Mouse (Mus musculus) ES-CJ7 (cell line): ENCODE measurements around the gene Mmp15.
A peak's percentile ranks its signal among the peaks of the same experiment; 100 is the strongest.

Experiments used
- DNase-seq: peaks from one replicate; pipeline ENCODE4 v3.0.0; 2011; ENCODE audit warnings: low read depth, low spot score

Mmp15 gene

DNA sequence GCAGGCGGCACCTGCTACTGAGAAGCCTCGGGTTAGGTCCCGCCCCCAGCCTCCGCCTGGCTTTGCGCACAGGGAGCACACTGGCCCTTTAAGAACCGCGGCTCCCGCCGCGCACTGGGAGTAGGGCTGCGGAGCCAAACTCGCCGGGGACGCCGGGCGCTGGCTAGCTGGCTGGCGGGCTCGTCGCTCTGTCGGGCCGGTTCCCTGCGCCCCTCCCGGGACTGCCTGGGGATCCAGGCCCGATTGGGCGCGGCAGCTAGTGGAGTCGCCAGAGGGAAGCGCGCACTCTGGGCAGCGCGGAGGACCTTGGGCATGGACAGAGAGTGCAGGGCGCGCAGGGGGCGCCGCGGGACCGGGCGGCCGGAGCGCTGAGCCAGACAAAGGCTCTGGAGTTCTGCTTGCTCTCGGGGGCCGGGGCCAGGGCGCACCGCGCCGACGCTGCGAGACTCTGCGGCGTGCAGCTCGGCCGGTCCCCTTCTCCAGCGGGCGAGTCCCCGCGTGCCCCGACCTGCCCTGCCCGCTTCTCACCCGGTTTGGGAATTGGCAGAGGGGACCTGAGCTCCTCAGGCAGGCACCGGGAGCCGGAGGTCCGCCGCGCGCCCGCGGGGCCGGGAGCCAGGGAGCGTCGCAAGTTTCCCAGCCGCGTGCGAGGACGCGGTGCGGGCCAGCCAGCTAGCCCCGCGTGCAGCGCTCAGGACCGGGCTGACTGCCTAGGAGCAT is at the start of gene Mmp15:
Gene Mmp15 (plus strand): TSS at position 118 of the 720 bp plus-strand sequence.
- DNase-seq = peak; percentile 83

DNA sequence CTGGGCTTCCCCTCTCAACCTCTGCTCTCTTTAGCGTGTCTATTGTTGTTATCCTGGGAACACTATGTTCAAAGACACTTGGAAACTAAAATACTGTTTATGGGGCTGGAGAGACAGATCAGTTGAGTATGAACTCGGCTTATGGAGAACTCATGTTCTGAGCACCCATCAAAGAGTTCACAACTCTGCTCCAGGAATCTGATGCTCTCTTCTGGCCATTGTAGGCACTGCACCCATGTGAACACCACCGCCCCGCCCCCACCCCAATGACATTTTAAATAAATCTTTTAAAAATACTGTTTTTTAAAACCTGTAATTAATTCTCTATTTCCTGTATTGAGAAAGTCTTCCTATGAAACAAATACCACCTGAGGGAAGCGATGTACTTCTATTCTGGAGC is 49.7 kb upstream of the Mmp15 start:
- peak; percentile 41 for DNase-seq

DNA sequence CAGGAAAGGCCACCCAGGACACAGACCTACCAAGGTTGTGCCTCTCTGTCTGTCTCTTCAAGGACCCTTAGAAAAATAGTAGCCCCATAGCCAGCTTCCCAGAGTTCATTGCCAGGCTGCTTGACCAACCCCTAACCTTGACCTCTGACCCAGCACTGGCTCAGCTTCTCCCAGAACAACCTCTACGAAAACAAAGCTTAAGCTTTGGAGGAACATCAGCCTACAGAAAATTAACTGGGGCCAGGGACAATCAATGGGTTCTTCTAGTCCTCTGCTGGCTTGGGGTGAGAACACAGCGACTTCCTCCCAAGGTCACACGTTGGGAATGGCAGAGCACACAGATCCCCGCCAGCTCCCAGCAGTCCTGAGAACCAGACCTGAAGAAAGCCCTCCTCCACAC is 46.5 kb upstream of the Mmp15 start:
- no peak for DNase-seq

DNA sequence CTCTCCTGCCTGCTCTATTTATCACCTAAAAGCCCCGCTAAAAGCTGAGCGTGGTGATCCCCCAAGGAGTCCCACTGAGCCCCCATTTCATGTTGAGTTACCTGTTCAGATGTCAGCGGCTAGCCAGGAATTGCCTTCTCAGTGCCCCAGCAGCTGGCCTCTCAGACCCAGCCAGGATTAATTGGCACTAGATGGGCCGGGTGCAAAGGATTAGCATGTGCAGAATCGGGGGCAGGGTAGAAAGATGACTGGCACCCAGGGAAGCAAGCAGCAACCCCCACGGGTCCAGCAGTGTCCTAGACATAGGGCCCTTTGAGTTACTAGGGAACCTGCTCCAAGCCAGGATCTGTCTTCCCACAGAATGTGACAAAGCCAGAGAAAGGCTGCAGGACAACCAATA is 45.6 kb upstream of the Mmp15 start, which contains the start of gene Cngb1:
Gene Cngb1 (minus strand): TSS at position 155 of the 400 bp plus-strand sequence.
- no peak for DNase-seq

DNA sequence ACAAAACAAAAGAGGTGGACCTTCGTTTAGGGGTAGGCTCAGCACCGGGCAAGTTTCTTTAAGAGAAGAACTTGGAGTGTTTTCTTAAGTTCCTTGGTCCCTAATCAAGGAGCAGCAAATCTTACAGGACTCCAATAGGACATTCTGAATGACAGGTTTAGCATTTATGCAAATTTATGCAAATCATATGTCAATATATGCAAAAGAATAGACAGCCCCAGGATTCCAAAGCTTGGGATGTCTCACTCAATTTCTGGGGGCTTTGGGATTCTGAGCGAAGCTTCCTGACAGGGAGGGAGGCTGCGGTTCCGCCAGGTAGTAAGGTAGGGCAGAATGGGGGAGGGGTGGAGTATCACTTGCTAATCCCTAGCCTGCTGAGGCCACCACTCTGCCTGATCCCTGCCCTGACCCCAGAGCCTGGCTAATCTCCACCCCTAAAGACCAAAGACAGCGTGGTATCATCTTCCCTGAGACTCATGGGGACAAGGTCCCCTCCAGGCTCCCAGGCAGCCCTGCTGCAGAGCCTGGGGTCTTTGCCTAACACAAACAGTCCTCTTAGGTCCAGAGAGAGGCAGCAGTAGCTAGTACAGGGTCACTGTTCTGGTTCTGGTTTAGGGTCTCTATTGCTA is 41.6 kb upstream of the Mmp15 start, which contains the start of gene Tepp:
Gene Tepp (plus strand): TSS at position 225 of the 629 bp plus-strand sequence.
- DNase-seq = no peak

DNA sequence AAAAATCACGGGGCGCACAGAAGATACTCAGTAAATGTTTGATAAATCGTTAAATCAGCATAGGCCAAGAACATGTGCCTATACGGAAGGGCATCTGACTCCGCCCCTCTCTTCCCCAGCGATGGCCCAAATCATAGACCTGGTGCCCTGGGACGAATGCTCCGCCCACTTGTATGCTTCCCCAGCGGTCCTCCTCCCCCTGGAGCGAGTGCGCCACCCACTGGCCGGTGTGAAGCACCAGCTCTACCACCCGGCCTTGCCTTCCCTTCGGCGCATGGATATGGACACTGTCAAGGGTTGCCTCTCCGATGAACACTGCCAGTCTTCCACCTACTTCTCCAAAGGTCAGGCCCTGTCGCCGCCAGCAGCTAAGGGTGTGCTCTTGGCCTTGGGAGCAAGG is 39.2 kb upstream of the Mmp15 start:
- peak; percentile 90 for DNase-seq

DNA sequence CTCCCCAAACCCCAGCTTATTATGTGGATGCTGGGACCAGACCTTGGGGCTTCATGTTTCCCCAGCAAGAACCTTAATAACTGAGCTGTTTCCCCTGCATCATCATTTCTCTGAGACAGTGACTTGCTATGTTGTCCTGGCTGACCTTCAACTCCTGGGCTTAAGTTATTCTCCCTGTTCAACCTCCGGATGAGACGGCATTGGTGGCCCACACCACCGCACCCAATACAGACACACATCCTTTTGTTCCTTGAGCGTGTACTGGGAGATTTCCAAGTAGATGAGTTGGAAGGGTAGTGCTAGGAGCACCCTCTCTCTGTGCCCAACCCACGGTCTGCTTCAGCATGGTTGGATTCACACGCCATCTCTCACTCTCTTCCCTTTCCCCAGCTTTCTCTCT is 38.2 kb upstream of the Mmp15 start:
- no peak for DNase-seq

DNA sequence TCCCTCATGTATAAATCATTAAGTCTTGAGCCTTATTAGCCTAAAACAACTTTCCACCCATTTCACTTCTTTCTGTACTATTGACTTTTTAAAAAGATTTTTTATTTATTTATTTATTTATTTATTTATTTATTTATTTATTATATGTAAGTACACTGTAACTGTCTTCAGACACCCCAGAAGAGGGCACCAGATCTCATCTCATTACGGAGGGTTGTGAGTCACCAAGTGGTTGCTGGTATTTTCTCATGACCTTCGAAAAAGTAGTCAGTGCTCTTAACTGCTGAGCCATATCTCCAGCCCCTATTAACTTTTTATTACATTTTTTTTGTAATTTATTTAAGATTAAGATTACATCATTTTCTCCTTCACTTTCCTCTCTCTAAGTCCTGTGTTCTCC is 37.4 kb upstream of the Mmp15 start:
- no peak for DNase-seq

DNA sequence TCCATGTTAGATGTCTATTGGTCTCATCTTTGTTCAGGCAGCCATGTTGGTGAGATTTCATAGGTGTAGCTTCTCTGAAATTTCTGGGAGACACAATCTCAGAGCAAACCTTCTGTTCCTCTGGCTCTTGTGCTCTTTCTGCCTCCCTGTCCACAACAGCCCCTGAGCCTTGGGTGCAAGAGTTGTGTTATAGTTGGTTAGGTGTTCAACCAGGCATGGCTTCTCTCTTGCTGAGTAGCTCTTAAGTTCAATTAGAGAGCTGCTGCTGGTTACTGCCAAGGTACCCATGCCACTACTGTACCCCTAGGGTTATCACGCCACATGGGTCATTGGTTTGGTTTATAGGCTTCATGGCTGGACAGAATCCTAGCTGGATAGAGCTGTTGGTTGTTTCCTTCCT is 36.7 kb upstream of the Mmp15 start:
- DNase-seq = no peak

DNA sequence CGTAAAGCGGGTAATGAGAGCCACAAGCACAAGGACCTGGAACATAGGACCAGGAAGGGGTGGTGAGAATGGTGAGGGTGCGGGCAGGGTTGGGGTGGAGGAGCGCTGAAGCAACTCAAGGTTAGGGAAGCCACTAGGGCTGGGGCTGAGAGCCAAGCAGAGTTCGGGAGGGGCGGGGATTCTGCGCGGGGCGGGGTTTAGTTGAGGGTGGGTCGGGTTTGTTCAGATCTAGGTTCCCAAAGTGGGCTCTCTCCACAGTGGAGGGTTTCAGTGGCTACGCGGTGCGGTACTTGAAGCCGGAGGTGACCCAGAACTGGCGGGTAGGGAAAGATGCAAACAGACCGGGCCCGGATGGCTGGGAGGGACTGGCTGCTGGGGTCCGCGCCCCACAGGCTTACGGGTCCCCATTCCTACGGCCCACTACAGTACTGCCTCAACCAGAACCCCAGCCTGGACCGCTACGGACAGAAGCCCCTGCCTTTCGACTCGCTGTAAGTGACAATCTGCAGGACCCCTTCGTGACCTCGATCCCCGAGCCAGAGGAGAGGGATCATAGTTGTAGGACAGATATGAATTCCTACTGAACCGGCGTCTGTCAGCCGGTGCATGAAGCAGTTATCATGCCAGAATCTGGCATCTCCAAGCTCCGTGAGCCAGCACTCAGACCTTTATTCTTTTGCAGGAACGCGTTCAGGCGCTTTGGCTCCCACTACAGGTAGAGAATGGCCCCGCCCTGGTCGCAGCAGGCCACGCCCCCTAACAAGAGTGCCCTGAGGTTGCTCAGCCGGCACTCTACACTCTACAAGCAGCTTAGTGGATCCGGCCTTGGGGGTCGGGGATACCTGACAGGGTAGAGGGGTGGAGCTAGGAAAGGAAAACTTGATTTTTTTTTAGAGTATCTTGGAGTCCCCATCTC is 31.6 kb upstream of the Mmp15 start:
- DNase-seq = peak; percentile 87

DNA sequence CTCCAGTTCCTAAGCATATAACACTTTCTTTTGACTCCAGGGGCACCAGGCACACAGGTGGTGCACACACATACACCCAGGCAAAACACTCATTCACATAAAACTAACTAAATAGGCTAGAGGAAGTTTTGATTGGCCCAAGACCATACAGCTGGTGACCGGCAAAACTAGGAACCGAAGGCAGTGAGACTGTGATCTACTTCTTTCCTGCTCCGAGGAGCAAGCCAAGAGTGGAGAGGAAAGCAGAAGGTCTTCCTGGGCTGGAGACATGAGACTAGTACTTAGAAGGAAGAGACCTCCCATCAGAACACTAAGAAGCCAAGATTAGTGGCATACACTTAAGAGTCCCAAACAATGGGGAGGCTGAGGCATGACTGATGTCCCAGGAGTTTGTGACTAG is 28.9 kb upstream of the Mmp15 start:
- no peak for DNase-seq

DNA sequence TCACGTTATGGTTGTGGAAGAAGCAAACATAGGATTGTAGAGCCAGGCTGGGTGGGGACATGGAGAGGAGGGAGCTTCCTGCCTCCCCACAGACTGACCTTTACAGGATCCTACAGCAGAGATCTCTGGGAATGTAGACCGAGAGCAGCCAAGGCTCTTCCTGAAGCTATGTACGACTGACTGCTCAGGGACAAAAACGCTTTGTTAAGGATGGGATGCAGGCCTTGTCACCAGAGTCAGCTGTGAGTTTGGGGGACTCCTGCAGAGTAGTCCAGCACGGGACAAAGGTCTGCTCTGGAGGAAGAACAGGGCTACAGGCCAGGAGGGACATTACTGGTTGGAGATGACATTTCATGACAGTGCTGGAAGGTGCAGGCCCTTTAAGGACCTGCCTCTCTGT is 27.4 kb upstream of the Mmp15 start:
- DNase-seq = no peak

DNA sequence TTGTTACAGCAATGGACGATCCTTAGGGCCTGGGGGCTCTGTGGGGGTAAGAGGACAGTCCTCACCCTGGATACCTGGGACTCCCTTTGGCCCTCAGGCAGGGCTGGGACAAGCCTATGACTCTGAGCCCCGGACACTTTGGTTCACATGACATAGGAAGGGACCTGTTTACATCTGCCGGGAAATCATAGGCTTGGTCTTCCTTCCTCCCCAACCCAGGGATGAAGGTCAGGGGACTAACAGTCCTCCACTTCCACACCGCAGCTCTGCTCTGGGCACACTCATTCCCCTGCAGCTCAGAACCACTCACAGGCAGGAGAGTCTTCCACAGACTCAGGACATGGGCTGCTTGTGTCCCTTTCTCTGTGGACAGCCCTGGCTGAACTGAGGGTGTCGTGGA is 25.2 kb upstream of the Mmp15 start:
- DNase-seq = no peak

DNA sequence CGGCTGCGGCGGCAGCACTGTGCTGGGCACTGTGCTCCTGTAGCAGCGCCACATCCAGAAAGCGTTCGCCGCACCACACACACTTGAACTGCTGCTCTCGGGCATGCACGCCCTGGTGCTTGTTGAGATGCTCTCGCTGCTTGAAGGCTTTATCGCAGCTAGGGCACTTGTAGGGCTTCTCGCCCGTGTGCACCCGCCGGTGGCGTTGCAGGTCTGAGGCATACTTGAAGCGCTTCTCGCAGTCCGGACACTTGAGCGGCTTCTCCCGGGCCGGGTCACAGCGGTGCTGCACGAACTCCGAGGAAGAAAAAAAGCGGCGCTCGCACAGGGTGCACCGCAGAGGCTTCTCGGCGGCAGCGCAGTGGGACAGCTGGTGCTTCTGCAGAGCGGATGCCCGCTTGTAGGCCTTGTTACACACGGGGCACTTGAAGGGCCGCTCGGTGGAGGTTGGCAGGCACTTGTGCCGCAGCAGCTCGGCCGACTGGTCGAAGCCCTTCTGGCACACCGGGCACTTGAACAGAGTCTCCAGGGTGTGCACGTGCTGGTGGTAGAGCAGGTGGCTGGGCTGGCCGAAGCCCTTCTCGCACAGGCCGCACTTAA is 24.1 kb upstream of the Mmp15 start:
- DNase-seq = peak; percentile 48

DNA sequence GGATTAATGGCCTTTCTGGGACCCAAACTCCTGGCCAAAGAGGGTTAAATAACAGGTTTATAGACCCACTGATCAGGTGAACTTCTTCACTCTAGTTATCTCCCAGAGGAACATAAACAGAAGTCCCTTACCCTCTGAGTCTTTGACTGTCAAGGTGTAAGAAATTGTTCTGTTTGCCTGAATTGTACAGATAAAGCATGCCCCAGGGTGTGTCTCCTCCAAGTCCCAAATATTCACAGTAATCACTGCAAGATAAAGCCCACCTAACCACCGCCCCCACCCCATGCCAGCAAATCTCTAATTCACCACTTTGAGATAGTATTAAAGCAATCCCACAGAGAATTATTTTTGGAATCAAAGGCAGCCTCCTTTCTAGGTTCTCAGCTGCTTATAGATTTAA is 21.7 kb upstream of the Mmp15 start:
- no peak for DNase-seq

DNA sequence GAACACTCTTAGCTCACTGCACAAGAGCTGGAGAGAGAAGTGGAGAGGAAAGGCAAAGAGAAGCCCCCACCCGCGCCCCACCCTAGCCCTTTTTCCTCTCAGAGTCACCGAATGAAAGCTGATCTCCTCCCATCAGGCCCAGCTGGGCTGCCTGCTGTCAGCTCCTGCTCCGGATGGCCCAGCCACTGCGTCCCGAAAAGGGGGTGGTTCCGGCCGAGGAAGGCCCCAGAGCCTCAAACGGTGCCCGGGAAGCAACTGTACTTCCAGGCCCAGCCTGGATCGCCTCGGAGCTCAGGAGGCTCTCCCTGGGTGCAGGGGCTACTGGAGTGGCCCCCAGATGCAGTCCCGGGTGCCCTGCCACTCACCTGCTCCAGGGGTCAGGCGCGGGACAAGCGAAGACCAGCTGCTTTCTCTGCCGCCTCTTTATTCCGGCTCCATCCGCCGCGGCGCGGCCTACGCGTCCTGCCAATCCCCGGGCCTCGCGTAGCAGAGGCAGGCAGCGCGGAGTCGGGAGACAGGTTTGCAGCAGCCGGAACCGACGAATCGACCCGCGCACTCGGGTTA is 20.8 kb upstream of the Mmp15 start:
- DNase-seq = peak; percentile 62

DNA sequence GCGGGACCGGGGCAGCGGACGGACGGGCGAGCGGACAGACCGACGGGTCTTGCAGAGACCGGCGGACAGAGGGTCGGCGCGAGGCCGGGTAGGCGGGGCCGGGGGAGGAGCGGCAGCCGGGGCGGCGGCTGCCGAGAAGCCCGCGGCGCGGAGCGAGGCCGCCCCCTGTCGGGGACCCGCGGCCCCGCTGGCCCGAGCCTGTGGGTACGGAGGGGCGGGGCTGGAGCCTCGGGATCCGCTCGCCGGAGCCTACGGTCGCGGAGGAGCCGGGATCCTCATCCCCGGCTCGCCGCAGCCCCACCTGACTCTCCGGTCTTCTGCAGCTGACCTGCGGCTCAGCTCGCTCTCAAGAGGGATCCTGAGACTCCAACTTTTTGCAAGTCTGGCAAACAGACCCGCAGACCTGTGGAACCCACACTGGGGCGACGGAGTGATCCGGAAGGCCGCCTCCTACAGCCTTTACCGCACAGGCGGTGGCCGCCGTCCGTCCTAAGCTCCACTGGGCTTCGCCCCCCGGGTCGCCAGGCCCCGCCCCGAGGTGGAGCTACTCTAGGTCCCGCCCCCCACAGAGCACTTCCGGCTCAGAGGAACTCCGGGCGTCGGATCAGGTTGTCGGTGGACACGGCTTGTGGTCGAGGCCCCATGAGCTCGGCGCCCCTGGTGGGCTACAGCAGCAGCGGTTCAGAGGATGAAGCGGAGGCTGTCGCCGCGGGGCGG is 20.2 kb upstream of the Mmp15 start, which contains the start of the genes Zfp319 and Usb1:
Gene Zfp319 (minus strand): TSS at position 231 of the 717 bp plus-strand sequence.
Gene Usb1 (plus strand): TSS at position 565 of the 717 bp plus-strand sequence.
- peak; percentile 97 for DNase-seq

DNA sequence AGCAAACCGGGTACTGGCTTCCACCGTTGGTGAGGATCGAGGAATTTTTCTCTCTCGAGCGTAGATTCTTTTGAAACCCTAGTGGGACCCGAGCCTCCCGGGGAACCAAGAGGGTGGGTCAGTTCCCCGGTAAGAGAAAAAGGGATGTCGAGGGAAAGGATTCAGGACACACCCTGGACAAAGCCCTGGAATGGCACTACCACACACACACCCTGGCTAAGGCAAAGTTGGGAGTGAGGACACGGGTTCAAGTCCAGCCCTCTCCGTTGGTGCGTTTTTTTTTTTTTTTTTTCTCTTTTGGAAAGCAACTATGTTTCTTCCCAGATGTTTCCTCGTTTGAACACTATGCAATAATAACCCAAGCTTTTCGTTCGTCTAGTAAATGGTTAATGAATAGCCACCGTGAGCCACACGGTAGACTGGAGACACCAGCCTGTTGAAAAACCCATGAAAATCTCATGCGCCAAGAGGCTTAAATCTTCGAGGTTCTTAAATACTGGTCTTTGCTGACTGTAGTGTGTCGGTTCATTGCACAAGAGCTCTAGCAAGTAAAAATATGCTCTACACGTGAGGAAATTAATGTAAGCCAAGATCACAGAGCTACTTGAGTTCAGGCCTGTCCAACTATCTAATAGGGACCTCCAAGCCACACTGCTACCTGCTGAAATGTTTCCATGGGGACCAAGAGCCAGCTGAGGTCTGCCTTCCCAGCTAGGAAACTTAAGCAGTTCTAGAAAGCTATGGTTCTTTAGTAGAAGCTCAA is 19.4 kb upstream of the Mmp15 start:
- no peak for DNase-seq

DNA sequence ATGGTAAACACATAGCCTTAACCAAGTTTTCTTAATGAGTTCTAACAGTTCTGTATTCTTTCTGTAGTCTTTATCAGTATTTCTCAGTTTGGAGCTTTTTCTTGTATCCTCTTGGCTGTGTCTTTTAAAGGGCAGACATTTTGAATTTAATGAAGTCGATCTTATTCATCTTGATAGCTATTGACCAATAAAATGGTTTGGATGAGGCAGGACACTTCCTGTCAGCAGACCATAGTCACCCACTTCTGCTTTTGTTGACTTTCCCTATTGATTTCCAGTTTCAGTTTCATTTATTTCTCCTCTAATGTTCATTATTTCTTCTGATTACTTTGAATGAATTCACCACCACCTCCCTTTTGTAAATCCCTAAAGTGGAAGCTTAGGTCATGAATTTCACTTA is 16.4 kb upstream of the Mmp15 start:
- DNase-seq = no peak

DNA sequence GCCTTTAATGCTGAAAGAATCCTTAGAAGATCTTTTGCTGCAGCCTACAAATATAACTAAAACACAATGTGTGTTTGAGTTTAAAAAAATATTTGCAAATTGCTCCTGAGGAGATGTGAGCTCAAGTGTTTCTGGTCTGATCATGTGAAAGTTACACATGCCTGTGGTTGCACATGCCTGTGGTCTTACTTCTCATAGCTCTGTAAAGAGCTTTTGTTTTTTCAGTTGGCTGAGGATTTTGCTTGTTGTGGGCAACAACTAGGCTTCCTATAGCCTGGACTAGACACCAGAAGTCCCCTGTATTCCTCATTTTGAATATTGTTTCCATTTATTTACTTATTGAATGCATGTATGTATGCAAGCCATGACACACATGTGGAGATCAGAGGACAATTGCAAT is 15.7 kb upstream of the Mmp15 start:
- DNase-seq = no peak
